Mouse (Mus musculus): ENCODE data around the gene Vkorc1l1. TPM values are rescaled to one million over a fixed set of nuclear protein-coding genes. Genes with fewer than 3 reads are reported as not detected.

The Vkorc1l1 gene
- total and polyA plus RNA-seq, 2 experiments from 2014 or later, result 22.0 to 52.8 TPM

GRCm38 (mm10) chr5:129943402-129943801 lies 1.6 kb downstream of the Vkorc1l1 start:
- H3K4me1 ChIP-seq (ENCODE audit: insufficient read depth), result 0 out of 2 replicates have a peak, but pooled peaks cover 3% of the 10 kb centered on the region
- no peaks in the 10 kb centered on the region for H3K9me3 ChIP-seq (ENCODE audit: low read length)
- 86% methylated on average over 1 of the region's 1 CpGs for WGBS
- ATAC-seq (no peak), DNase-seq (no peak)
- H3K4me3 ChIP-seq (ENCODE audit: low read depth, low read length), result no peak overlapping the region
- H3K4me2 ChIP-seq (ENCODE audit: low read depth), result no peak overlapping the region
- H3K36me3 ChIP-seq (ENCODE audit: insufficient read depth), result no peaks in the 10 kb centered on the region
- no peak overlapping the region for H3K9ac ChIP-seq
- no peak for TF ChIP-seq CTCF (IDR thresholded peaks at IDR 0.05; ENCODE audit: low read depth)
- H3K27me3 ChIP-seq (ENCODE audit: insufficient read depth, low read length), result no peaks in the 10 kb centered on the region
- no peak overlapping the region for H3K27ac ChIP-seq (ENCODE audit: low read depth, low read length)

GRCm38 (mm10) chr5:129947528-129948033 lies 5.8 kb downstream of the Vkorc1l1 start:
- H3K4me2 ChIP-seq (ENCODE audit: low read depth), result no peak overlapping the region
- DNase-seq (no peak), ATAC-seq (no peak)
- no peak overlapping the region for H3K4me3 ChIP-seq (ENCODE audit: low read depth, low read length)
- no peaks in the 10 kb centered on the region for H3K9me3 ChIP-seq (ENCODE audit: low read length)
- no peaks in the 10 kb centered on the region for H3K36me3 ChIP-seq (ENCODE audit: insufficient read depth)
- H3K27ac ChIP-seq (ENCODE audit: low read depth, low read length), result no peak overlapping the region
- no peak for TF ChIP-seq CTCF (IDR thresholded peaks at IDR 0.05; ENCODE audit: low read depth)
- 96% methylated on average over 2 of the region's 2 CpGs for WGBS
- H3K27me3 ChIP-seq (ENCODE audit: insufficient read depth, low read length), result no peaks in the 10 kb centered on the region
- 0 out of 2 replicates have a peak, but pooled peaks cover 3% of the 10 kb centered on the region for H3K4me1 ChIP-seq (ENCODE audit: insufficient read depth)
- H3K9ac ChIP-seq, result no peak overlapping the region

- Histone ChIP-seq H3K9me3 (ENCODE audit: low read length) (no peaks in the 10 kb centered on the region), H3K36me3 (ENCODE audit: insufficient read depth) (no peaks in the 10 kb centered on the region), H3K27ac (ENCODE audit: low read depth, low read length) (no peak overlapping the region), H3K4me3 (ENCODE audit: low read depth, low read length) (no peak overlapping the region), H3K9ac (no peak overlapping the region), H3K27me3 (ENCODE audit: insufficient read depth, low read length) (no peaks in the 10 kb centered on the region), H3K4me2 (ENCODE audit: low read depth) (no peak overlapping the region), H3K4me1 (ENCODE audit: insufficient read depth) (no peaks in the 10 kb centered on the region)
- ATAC-seq (no peak), DNase-seq (no peak)
- no peak for TF ChIP-seq CTCF (IDR thresholded peaks at IDR 0.05; ENCODE audit: low read depth)
- WGBS, result 94% methylated on average over 4 of the region's 4 CpGs
Observed at GRCm38 (mm10) chr5:129952143-129952542, 10.4 kb downstream of the Vkorc1l1 start.

GRCm38 (mm10) chr5:129954473-129955254 lies 12.9 kb downstream of the Vkorc1l1 start:
- 90% methylated on average over 5 of the region's 5 CpGs for WGBS

GRCm38 (mm10) chr5:129955792-129956191 lies 14.0 kb downstream of the Vkorc1l1 start:
- Histone ChIP-seq H3K4me3 (ENCODE audit: low read depth, low read length) (no peak overlapping the region), H3K9me3 (ENCODE audit: low read length) (no peaks in the 10 kb centered on the region), H3K4me1 (ENCODE audit: insufficient read depth) (no peaks in the 10 kb centered on the region), H3K27me3 (ENCODE audit: insufficient read depth, low read length) (no peaks in the 10 kb centered on the region), H3K27ac (ENCODE audit: low read depth, low read length) (no peak overlapping the region), H3K36me3 (ENCODE audit: insufficient read depth) (no peaks in the 10 kb centered on the region), H3K9ac (no peak overlapping the region), H3K4me2 (ENCODE audit: low read depth) (no peak overlapping the region)
- ATAC-seq, result no peak
- no peak for TF ChIP-seq CTCF (IDR thresholded peaks at IDR 0.05; ENCODE audit: low read depth)
- 73% methylated on average over 6 of the region's 6 CpGs for WGBS
- DNase-seq, result no peak

More at GRCm38 (mm10) chr5:129954473-129955254, 12.9 kb downstream of the Vkorc1l1 start:
- TF ChIP-seq CTCF (IDR thresholded peaks at IDR 0.05; ENCODE audit: low read depth), result no peak
- Histone ChIP-seq H3K4me2 (ENCODE audit: low read depth) (no peak overlapping the region), H3K27me3 (ENCODE audit: insufficient read depth, low read length) (no peaks in the 10 kb centered on the region), H3K9ac (no peak overlapping the region), H3K36me3 (ENCODE audit: insufficient read depth) (no peaks in the 10 kb centered on the region), H3K27ac (ENCODE audit: low read depth, low read length) (no peak overlapping the region), H3K4me1 (ENCODE audit: insufficient read depth) (no peaks in the 10 kb centered on the region), H3K4me3 (ENCODE audit: low read depth, low read length) (no peak overlapping the region), H3K9me3 (ENCODE audit: low read length) (no peaks in the 10 kb centered on the region)
- no peak for ATAC-seq
- no peak for DNase-seq

GRCm38 (mm10) chr5:129963224-129963623 lies 21.5 kb downstream of the Vkorc1l1 start:
- H3K27me3 ChIP-seq (ENCODE audit: insufficient read depth, low read length), result no peaks in the 10 kb centered on the region
- H3K4me2 ChIP-seq (ENCODE audit: low read depth), result no peak overlapping the region
- DNase-seq (no peak), ATAC-seq (no peak)
- no peak overlapping the region for H3K4me3 ChIP-seq (ENCODE audit: low read depth, low read length)
- WGBS, result 30% methylated on average over 4 of the region's 4 CpGs
- TF ChIP-seq CTCF (IDR thresholded peaks at IDR 0.05; ENCODE audit: low read depth), result no peak
- no peaks in the 10 kb centered on the region for H3K36me3 ChIP-seq (ENCODE audit: insufficient read depth)
- H3K27ac ChIP-seq (ENCODE audit: low read depth, low read length), result no peak overlapping the region
- no peaks in the 10 kb centered on the region for H3K4me1 ChIP-seq (ENCODE audit: insufficient read depth)
- no peaks in the 10 kb centered on the region for H3K9me3 ChIP-seq (ENCODE audit: low read length)
- H3K9ac ChIP-seq, result no peak overlapping the region

- WGBS, result 34% methylated on average over 3 of the region's 3 CpGs
- H3K27ac ChIP-seq (ENCODE audit: low read depth, low read length), result no peak overlapping the region
- H3K9ac ChIP-seq, result no peak overlapping the region
- peaks cover under 1% of the 10 kb centered on the region; the same call in 1 of the 2 replicates for H3K36me3 ChIP-seq (ENCODE audit: insufficient read depth)
- no peaks in the 10 kb centered on the region for H3K4me1 ChIP-seq (ENCODE audit: insufficient read depth)
- DNase-seq, result no peak
- H3K4me2 ChIP-seq (ENCODE audit: low read depth), result no peak overlapping the region
- H3K4me3 ChIP-seq (ENCODE audit: low read depth, low read length), result no peak overlapping the region
- no peak for ATAC-seq
- H3K27me3 ChIP-seq (ENCODE audit: insufficient read depth, low read length), result no peaks in the 10 kb centered on the region
- no peak for TF ChIP-seq CTCF (IDR thresholded peaks at IDR 0.05; ENCODE audit: low read depth)
- H3K9me3 ChIP-seq (ENCODE audit: low read length), result no peaks in the 10 kb centered on the region
Observed at GRCm38 (mm10) chr5:129966448-129966847, 24.7 kb downstream of the Vkorc1l1 start.
